Mouse (Mus musculus) liver, embryonic 14.5 days (tissue): ENCODE data around the gene Cpsf7.

Source experiments
- CTCF ChIP-seq: IDR thresholded peaks from 2 replicates; pipeline ENCODE4 v1.5.1; 2016; ENCODE audit warnings: antibody characterized with exemption, low read depth, control low read depth
- EP300 ChIP-seq: IDR thresholded peaks from 2 replicates; pipeline ENCODE4 v1.6.1; 2016; ENCODE audit warnings: antibody characterized with exemption, low read depth

- no peak for TF ChIP-seq CTCF
- TF ChIP-seq EP300, result no peak
These were observed 28.1 kb upstream of the Cpsf7 start for GRCm38 (mm10) chr19:10496976-10497375.
